Mouse (Mus musculus) limb, embryonic 10.5 days (tissue): ENCODE measurements around the gene C9. TPM values are rescaled to one million over a fixed set of nuclear protein-coding genes. Genes with fewer than 3 reads are reported as not detected.
A peak's percentile ranks its signal among the peaks of the same experiment; 100 is the strongest.

Experiments used
- DNase-seq: peaks from one replicate; pipeline ENCODE4 v3.0.0-alpha.2; 2017; ENCODE audit warnings: low spot score
- H3K27ac ChIP-seq: fragments of 300-500 bp; sonication (generic); 2 replicates; pipeline ENCODE4 v1.5.1; 2016; ENCODE audit warnings: mild to moderate bottlenecking
- H3K27me3 ChIP-seq: fragments of 300-500 bp; sonication (generic); 2 replicates; pipeline ENCODE4 v1.6.1; 2016; ENCODE audit warnings: low read depth, mild to moderate bottlenecking; ENCODE audit not compliant: poor library complexity, severe bottlenecking
- H3K36me3 ChIP-seq: fragments of 300-500 bp; sonication (generic); 2 replicates; pipeline ENCODE4 v1.6.1; 2016; ENCODE audit warnings: mild to moderate bottlenecking, moderate library complexity
- H3K4me1 ChIP-seq: fragments of 300-500 bp; sonication (generic); 2 replicates; pipeline ENCODE4 v1.6.1; 2016
- H3K4me3 ChIP-seq: fragments of 300-500 bp; sonication (generic); 2 replicates; pipeline ENCODE4 v1.5.1; 2016; ENCODE audit warnings: mild to moderate bottlenecking, moderate library complexity
- H3K9me3 ChIP-seq: fragments of 300-500 bp; sonication (generic); replicated peaks from 2 replicates; pipeline ENCODE4 v1.6.1; 2016; ENCODE audit warnings: mild to moderate bottlenecking
- WGBS: fragments of 180-500 bp; shearing (Covaris S2); methylation state at CpG from one replicate; pipeline ENCODE4 v1.1.7; 2016; 5-methylcytosine and 5-hydroxymethylcytosine counted together
- polyA plus RNA-seq: library from polyadenylated mRNA; unstranded; fragments of >200 nt; fragmentation: Nextera tagmentation; extraction: Ambion mirVana; gene quantifications from 2 replicates; pipeline ENCODE4 v1.2.1, GENCODE M21; 2016

The C9 gene
- polyA plus RNA-seq, 1 experiment from 2014 or later: not detected

GRCm38 (mm10) chr15:6435773-6436172 lies 9.4 kb upstream of the C9 start:
- Histone ChIP-seq H3K27ac (no peak overlapping the region), H3K4me3 (no peak overlapping the region), H3K36me3 (peaks cover 33% of the 10 kb centered on the region), H3K4me1 (peaks cover 4% of the 10 kb centered on the region; the same call in 1 of the 2 replicates), H3K27me3 (no peaks in the 10 kb centered on the region), H3K9me3 (no peaks in the 10 kb centered on the region)
- WGBS: 71% methylated on average over 2 of the region's 2 CpGs
- DNase-seq: no peak

- WGBS: 90% methylated on average over 3 of the region's 3 CpGs
- Histone ChIP-seq H3K27ac (no peak overlapping the region), H3K36me3 (peaks cover 17% of the 10 kb centered on the region), H3K27me3 (no peaks in the 10 kb centered on the region), H3K9me3 (no peaks in the 10 kb centered on the region), H3K4me3 (no peak overlapping the region), H3K4me1 (peaks cover 4% of the 10 kb centered on the region; the same call in 1 of the 2 replicates)
- DNase-seq: no peak
These were observed 6.4 kb upstream of the C9 start for GRCm38 (mm10) chr15:6438685-6439084.

GRCm38 (mm10) chr15:6444452-6444851 lies 675 bp upstream of the C9 start:
- no peak overlapping the region for H3K4me3 ChIP-seq
- H3K9me3 ChIP-seq: no peaks in the 10 kb centered on the region
- DNase-seq: no peak
- no peaks in the 10 kb centered on the region for H3K27me3 ChIP-seq
- no peak overlapping the region for H3K27ac ChIP-seq
- H3K4me1 ChIP-seq: 0 out of 2 replicates have a peak, but pooled peaks cover 4% of the 10 kb centered on the region
- H3K36me3 ChIP-seq: no peaks in the 10 kb centered on the region
- WGBS: 87% methylated on average over 2 of the region's 2 CpGs

- Histone ChIP-seq H3K27me3 (no peaks in the 10 kb centered on the region), H3K4me3 (no peak overlapping the region), H3K9me3 (no peaks in the 10 kb centered on the region), H3K4me1 (0 out of 2 replicates have a peak, but pooled peaks cover 4% of the 10 kb centered on the region), H3K36me3 (no peaks in the 10 kb centered on the region), H3K27ac (no peak overlapping the region)
- 68% methylated on average over 1 of the region's 1 CpGs for WGBS
- no peak for DNase-seq
These were observed 1.1 kb downstream of the C9 start for GRCm38 (mm10) chr15:6446181-6446580.

GRCm38 (mm10) chr15:6448892-6449291 lies 3.8 kb downstream of the C9 start:
- Histone ChIP-seq H3K9me3 (no peaks in the 10 kb centered on the region), H3K4me3 (no peak overlapping the region), H3K27me3 (no peaks in the 10 kb centered on the region), H3K36me3 (no peaks in the 10 kb centered on the region), H3K4me1 (0 out of 2 replicates have a peak, but pooled peaks cover 4% of the 10 kb centered on the region), H3K27ac (no peak overlapping the region)
- 46% methylated on average over 9 of the region's 9 CpGs for WGBS
- DNase-seq: no peak

- H3K27ac ChIP-seq: no peak overlapping the region
- WGBS: 76% methylated on average over 2 of the region's 2 CpGs
- DNase-seq: no peak
- H3K4me3 ChIP-seq: no peak overlapping the region
- no peaks in the 10 kb centered on the region for H3K4me1 ChIP-seq
- H3K9me3 ChIP-seq: no peaks in the 10 kb centered on the region
- H3K36me3 ChIP-seq: no peaks in the 10 kb centered on the region
- no peaks in the 10 kb centered on the region for H3K27me3 ChIP-seq
These were observed 9.3 kb downstream of the C9 start for GRCm38 (mm10) chr15:6454461-6454860.

GRCm38 (mm10) chr15:6461381-6461780 lies 16.3 kb downstream of the C9 start:
- Histone ChIP-seq H3K4me3 (no peak overlapping the region), H3K27ac (no peak overlapping the region), H3K27me3 (no peaks in the 10 kb centered on the region), H3K9me3 (no peaks in the 10 kb centered on the region), H3K4me1 (no peaks in the 10 kb centered on the region), H3K36me3 (no peaks in the 10 kb centered on the region)
- no peak for DNase-seq
- 86% methylated on average over 8 of the region's 8 CpGs for WGBS

GRCm38 (mm10) chr15:6463361-6463923 lies 18.3 kb downstream of the C9 start:
- H3K4me3 ChIP-seq: no peak overlapping the region
- H3K9me3 ChIP-seq: no peaks in the 10 kb centered on the region
- no peaks in the 10 kb centered on the region for H3K36me3 ChIP-seq
- no peak overlapping the region for H3K27ac ChIP-seq
- peaks cover 5% of the 10 kb centered on the region for H3K4me1 ChIP-seq
- WGBS: 81% methylated on average over 3 of the region's 3 CpGs
- H3K27me3 ChIP-seq: no peaks in the 10 kb centered on the region
- DNase-seq: no peak

- DNase-seq: peak; percentile 41
- Histone ChIP-seq H3K4me1 (peaks cover 5% of the 10 kb centered on the region), H3K27me3 (no peaks in the 10 kb centered on the region), H3K27ac (no peak overlapping the region), H3K4me3 (no peak overlapping the region), H3K36me3 (no peaks in the 10 kb centered on the region), H3K9me3 (no peaks in the 10 kb centered on the region)
- 45% methylated on average over 10 of the region's 10 CpGs for WGBS
These were observed 21.9 kb downstream of the C9 start for GRCm38 (mm10) chr15:6466995-6467394.

- Histone ChIP-seq H3K27ac (no peak overlapping the region), H3K9me3 (no peaks in the 10 kb centered on the region), H3K4me3 (no peak overlapping the region), H3K36me3 (no peaks in the 10 kb centered on the region), H3K27me3 (no peaks in the 10 kb centered on the region), H3K4me1 (peaks cover 5% of the 10 kb centered on the region)
- DNase-seq: no peak
- WGBS: 95% methylated on average over 1 of the region's 1 CpGs
These were observed 23.7 kb downstream of the C9 start for GRCm38 (mm10) chr15:6468845-6469244.

GRCm38 (mm10) chr15:6469384-6469783 lies 24.3 kb downstream of the C9 start:
- H3K27ac ChIP-seq: no peak overlapping the region
- H3K36me3 ChIP-seq: no peaks in the 10 kb centered on the region
- H3K4me1 ChIP-seq: peaks cover 5% of the 10 kb centered on the region
- WGBS: 87% methylated on average over 3 of the region's 3 CpGs
- H3K27me3 ChIP-seq: no peaks in the 10 kb centered on the region
- no peak overlapping the region for H3K4me3 ChIP-seq
- no peak for DNase-seq
- H3K9me3 ChIP-seq: no peaks in the 10 kb centered on the region

- Histone ChIP-seq H3K36me3 (no peaks in the 10 kb centered on the region), H3K27ac (no peak overlapping the region), H3K4me1 (no peaks in the 10 kb centered on the region), H3K27me3 (no peaks in the 10 kb centered on the region), H3K9me3 (no peaks in the 10 kb centered on the region), H3K4me3 (no peak overlapping the region)
- no peak for DNase-seq
- 80% methylated on average over 3 of the region's 3 CpGs for WGBS
These were observed 38.4 kb downstream of the C9 start for GRCm38 (mm10) chr15:6483561-6483960.

- H3K36me3 ChIP-seq: no peaks in the 10 kb centered on the region
- 95% methylated on average over 2 of the region's 2 CpGs for WGBS
These were observed 47.3 kb downstream of the C9 start for GRCm38 (mm10) chr15:6492386-6492785.

More at GRCm38 (mm10) chr15:6492386-6492785, 47.3 kb downstream of the C9 start:
- Histone ChIP-seq H3K9me3 (no peaks in the 10 kb centered on the region), H3K4me3 (no peak overlapping the region), H3K27me3 (no peaks in the 10 kb centered on the region), H3K4me1 (no peaks in the 10 kb centered on the region), H3K27ac (no peak overlapping the region)
- DNase-seq: no peak
